Mouse (Mus musculus) G1E (cell line): ENCODE measurements around the gene Tnr.

Source experiments
- CTCF ChIP-seq: IDR thresholded peaks from 2 replicates; pipeline ENCODE4 v1.5.1; 2012; ENCODE audit warnings: low read depth, low read length, inconsistent platforms, mixed read lengths
- GATA1 ChIP-seq: IDR thresholded peaks from 2 replicates; pipeline ENCODE4 v1.6.1; 2012; ENCODE audit warnings: borderline replicate concordance, low read length, inconsistent platforms, mixed read lengths

GRCm38 (mm10) chr1:159879866-159880265 is 356.3 kb downstream of the Tnr start:
- TF ChIP-seq CTCF (no peak), GATA1 (no peak)
